Mouse (Mus musculus): ENCODE data around the gene Cd68. TPM values are rescaled to one million over a fixed set of nuclear protein-coding genes. Genes with fewer than 3 reads are reported as not detected.
"Not testable (repeated sequence)": the region's sequence is repeated elsewhere in the genome, so short reads cannot be mapped to it uniquely, and the experiment has no call there.

Cd68 gene
- total RNA-seq, 2 experiments from 2014 or later = 13.1 to 18.5 TPM

GRCm38 (mm10) chr11:69632284-69633089, 33.5 kb downstream of the Cd68 start, which contains the start of gene Fxr2:
TSS of gene Fxr2 (plus strand) at chr11:69632990.
- DNase-seq (ENCODE audit: low spot score in 2 of 2) = peak; percentile 100

DNA sequence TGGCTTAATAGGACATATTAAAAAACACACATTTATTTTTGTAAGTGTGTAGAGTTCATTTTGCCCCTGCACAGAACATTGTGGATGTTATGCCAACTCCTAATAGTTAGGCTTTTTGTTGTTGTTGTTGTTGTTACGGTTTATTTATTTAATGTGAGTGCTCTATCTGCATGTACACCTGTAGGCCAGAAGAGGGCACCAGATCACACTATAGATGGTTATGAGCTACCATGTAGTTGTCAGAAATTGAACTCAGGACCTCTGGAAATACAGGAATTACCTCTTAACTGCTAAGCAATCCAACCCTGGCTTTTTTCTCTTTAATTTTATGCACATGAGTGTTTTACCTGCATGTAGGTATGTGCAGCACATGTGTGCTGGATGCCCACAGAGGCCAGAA, 36.2 kb downstream of the Cd68 start:
- DNase-seq (ENCODE audit: low spot score in 2 of 2) = no peak

- peak; percentile 53 to 72 for DNase-seq (ENCODE audit: low spot score in 2 of 2)
Observed at GRCm38 (mm10) chr11:69628286-69628685, 37.7 kb downstream of the Cd68 start.

- not testable (repeated sequence) for DNase-seq (ENCODE audit: low spot score in 2 of 2)
Observed at GRCm38 (mm10) chr11:69624339-69624738, 41.6 kb downstream of the Cd68 start.

DNA sequence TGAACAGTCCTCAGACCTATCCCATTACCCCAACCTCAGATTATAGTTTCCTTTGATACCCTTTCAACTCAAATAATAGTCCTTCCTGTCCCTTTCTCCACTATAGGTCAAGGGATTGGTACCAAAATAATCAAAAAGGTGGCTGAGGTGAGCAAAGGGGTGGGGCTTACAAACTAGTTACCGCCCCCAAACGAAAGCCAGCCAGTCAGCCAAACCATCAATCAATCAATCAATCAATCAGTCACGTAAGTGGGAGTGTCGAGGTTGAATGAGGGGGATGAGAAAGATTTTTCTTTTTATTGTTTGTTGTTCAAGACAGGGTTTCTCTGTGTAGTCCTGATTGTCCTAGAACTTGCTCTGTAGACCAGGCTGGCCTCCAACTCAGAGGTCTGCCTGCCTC, 42.9 kb downstream of the Cd68 start:
- DNase-seq (ENCODE audit: low spot score in 2 of 2) = no peak

DNA sequence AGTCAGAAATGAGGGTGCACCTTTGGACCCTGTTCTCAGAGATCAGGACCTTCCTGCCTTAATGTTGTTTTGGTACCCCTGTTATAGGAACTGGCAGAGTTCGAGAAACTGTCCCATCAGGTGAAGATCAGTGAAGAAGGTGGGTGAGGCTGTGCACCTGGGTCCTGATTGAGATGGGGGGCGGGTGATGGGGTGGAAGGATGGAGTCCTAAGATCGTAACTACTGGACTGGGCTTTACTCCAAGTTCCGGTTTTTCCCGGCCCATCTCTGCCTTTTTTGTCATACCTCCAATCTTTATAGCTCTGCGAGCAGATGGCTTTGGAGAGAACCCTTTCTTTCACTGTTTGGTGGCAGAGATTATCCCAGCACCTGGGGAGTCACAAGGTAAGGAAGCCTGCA, 43.5 kb downstream of the Cd68 start:
- no peak for DNase-seq (ENCODE audit: low spot score in 2 of 2)

GRCm38 (mm10) chr11:69621571-69622268, 44.2 kb downstream of the Cd68 start, which contains the start of gene Sat2:
TSS of gene Sat2 (plus strand) at chr11:69622024.
- DNase-seq (ENCODE audit: low spot score in 2 of 2) = peak; percentile 61 to 69

GRCm38 (mm10) chr11:69620394-69621081, 45.4 kb downstream of the Cd68 start:
- DNase-seq (ENCODE audit: low spot score in 2 of 2) = no peak

- no peak for DNase-seq (ENCODE audit: low spot score in 2 of 2)
Observed at GRCm38 (mm10) chr11:69617805-69618204, 48.1 kb downstream of the Cd68 start, which contains the start of gene Shbg. TSS of gene Shbg (minus strand) at chr11:69617905.

DNA sequence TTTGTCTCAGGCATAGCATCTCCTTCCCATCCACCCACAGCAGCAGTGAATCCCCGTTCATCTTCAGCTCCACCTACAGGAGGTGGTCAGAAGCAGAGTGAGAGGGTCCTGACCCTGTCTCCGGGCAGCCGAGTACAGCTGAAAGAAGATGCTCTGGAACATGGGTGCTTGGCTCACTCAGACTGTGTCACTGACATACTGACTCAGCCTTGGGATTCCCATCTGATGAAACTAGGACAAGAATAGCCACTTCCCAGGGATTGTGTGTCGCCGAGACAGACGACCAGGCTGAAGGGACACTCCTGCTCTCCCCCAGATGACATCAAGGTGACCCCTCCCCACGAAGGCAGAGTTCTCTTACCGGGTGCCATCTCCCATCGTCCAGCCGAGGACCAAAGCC, 49.2 kb downstream of the Cd68 start:
- no peak for DNase-seq (ENCODE audit: low spot score in 2 of 2)

DNA sequence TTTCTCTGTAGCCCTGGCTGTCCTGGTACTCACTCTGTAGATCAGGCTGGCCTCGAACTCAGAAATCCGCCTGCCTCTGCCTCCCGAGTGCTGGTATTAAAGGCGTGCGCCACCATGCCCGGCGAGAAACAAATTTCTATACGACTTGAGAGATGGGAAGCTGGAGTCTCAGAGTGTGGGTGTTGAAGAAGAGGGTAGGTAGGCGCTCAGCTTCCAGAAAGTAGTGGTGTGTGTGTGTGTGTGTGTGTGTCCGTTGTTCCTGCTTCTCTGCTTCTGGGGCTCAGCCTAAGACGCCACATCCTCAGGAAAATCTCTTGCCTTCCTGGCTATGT, 51.7 kb downstream of the Cd68 start:
- DNase-seq (ENCODE audit: low spot score in 2 of 2) = not testable (repeated sequence)

Small RNA genes within 50 kb of the gene (microRNA-seq; reads per million reads assigned to microRNA genes)
- gene Mir1934 (4.0 to 6.8 reads per million in 2 experiments), gene Mir467f (0 reads per million in 2 experiments)

Other genes starting within 250 kb of the Cd68 start
- gene Dnah2, start 117.0 kb downstream of the Cd68 start, total RNA-seq (2021) = 1 to 10 TPM; 5.8 to 6.3 TPM
- 100 to 1,000 TPM; 144 to 156 TPM for gene Efnb3, start 105.9 kb downstream of the Cd68 start, total RNA-seq (2021)
- 1 to 10 TPM; 8.6 to 9.5 TPM for gene Wrap53, start 85.9 kb downstream of the Cd68 start, total RNA-seq (2021)
- gene Trp53, start 85.8 kb downstream of the Cd68 start, total RNA-seq (2021) = 10 to 100 TPM; 27.3 to 29.6 TPM
- gene Atp1b2, start 60.2 kb downstream of the Cd68 start, total RNA-seq (2021) = 100 to 1,000 TPM; 513 to 551 TPM
- gene Shbg, start 48.2 kb downstream of the Cd68 start, total RNA-seq (2021) = not detected
- gene Sat2, start 44.1 kb downstream of the Cd68 start, total RNA-seq (2021) = 10 to 100 TPM; 16.1 to 19.8 TPM
- 100 to 1,000 TPM; 105 to 106 TPM for gene Fxr2, start 33.2 kb downstream of the Cd68 start, total RNA-seq (2021)
- gene Sox15, start 10.8 kb downstream of the Cd68 start, total RNA-seq (2021) = under 1 TPM in 1 of 2 experiments, not detected in 1; 0.48 TPM
- gene Mpdu1, start 3.5 kb downstream of the Cd68 start, total RNA-seq (2021) = 10 to 100 TPM; 73.3 to 82.4 TPM
- gene Eif4a1, start 6.3 kb upstream of the Cd68 start, total RNA-seq (2021) = 100 to 1,000 TPM; 409 to 418 TPM
- gene Senp3, start 15.9 kb upstream of the Cd68 start, total RNA-seq (2021) = 10 to 100 TPM; 84.3 to 88.5 TPM
- 1 to 10 TPM in 1 of 2 experiments, under 1 TPM in 1; 0.88 to 1.1 TPM for gene Tnfsf13, start 19.6 kb upstream of the Cd68 start, total RNA-seq (2021)
- gene Tnfsf12, start 29.7 kb upstream of the Cd68 start, total RNA-seq (2021) = 1 to 10 TPM; 5.8 to 6.5 TPM
- gene Tnfsfm13, start 29.9 kb upstream of the Cd68 start, total RNA-seq (2021) = 1 to 10 TPM in 1 of 2 experiments, under 1 TPM in 1; 0.45 to 1.0 TPM
- 10 to 100 TPM; 62.8 to 68.5 TPM for gene Polr2a, start 92.5 kb upstream of the Cd68 start, total RNA-seq (2021)
- gene Slc35g3, start 95.8 kb upstream of the Cd68 start, total RNA-seq (2021) = under 1 TPM in 1 of 2 experiments, not detected in 1; 0.21 TPM
- gene Zbtb4, start 99.8 kb upstream of the Cd68 start, total RNA-seq (2021) = 10 to 100 TPM; 82.0 to 83.5 TPM
- 1 to 10 TPM; 1.0 to 1.1 TPM for gene Chrnb1, start 129.8 kb upstream of the Cd68 start, total RNA-seq (2021)
- gene Fgf11, start 135.7 kb upstream of the Cd68 start, total RNA-seq (2021) = 10 to 100 TPM; 22.8 to 23.7 TPM
- gene Tmem102, start 139.5 kb upstream of the Cd68 start, total RNA-seq (2021) = not detected
- gene Gm39566, start 149.1 kb upstream of the Cd68 start, total RNA-seq (2021) = not detected
- gene Spem2, start 152.3 kb upstream of the Cd68 start, total RNA-seq (2021) = not detected
- under 1 TPM; 0.50 to 0.74 TPM for gene Spem1, start 156.0 kb upstream of the Cd68 start, total RNA-seq (2021)
- gene Nlgn2, start 171.6 kb upstream of the Cd68 start, total RNA-seq (2021) = 100 to 1,000 TPM; 220 to 226 TPM
- gene Tmem256, start 172.4 kb upstream of the Cd68 start, total RNA-seq (2021) = 100 to 1,000 TPM; 150 to 162 TPM
- 10 to 100 TPM; 22.0 to 23.3 TPM for gene Plscr3, start 180.2 kb upstream of the Cd68 start, total RNA-seq (2021)
- gene Tnk1, start 192.6 kb upstream of the Cd68 start, total RNA-seq (2021) = not detected
- not detected for gene Tmem95, start 211.9 kb upstream of the Cd68 start, total RNA-seq (2021)
- 1 to 10 TPM; 1.1 to 1.2 TPM for gene Kctd11, start 215.3 kb upstream of the Cd68 start, total RNA-seq (2021)
- under 1 TPM in 1 of 2 experiments, not detected in 1; 0.30 TPM for gene Acap1, start 229.4 kb upstream of the Cd68 start, total RNA-seq (2021)
- 1 to 10 TPM; 1.5 to 2.1 TPM for gene 2810408A11Rik, start 234.8 kb upstream of the Cd68 start, total RNA-seq (2021)
- gene Neurl4, start 234.9 kb upstream of the Cd68 start, total RNA-seq (2021) = 100 to 1,000 TPM; 108 to 124 TPM
- 10 to 100 TPM; 28.5 to 29.3 TPM for gene Gps2, start 247.7 kb upstream of the Cd68 start, total RNA-seq (2021)

Data from layer of hippocampus, postnatal 14 days (tissue).